Mouse (Mus musculus): ENCODE data around the gene Lsm4. TPM values are rescaled to one million over a fixed set of nuclear protein-coding genes. Genes with fewer than 3 reads are reported as not detected.

Gene Lsm4
- total RNA-seq, 2 experiments from 2014 or later, result 82.1 to 151 TPM

- ATAC-seq (ENCODE audit: poor library complexity, severe bottlenecking), result no peak
These were observed 48.6 kb downstream of the Lsm4 start for GRCm38 (mm10) chr8:70721601-70722000.

- no peak for ATAC-seq (ENCODE audit: poor library complexity, severe bottlenecking)
These were observed 50.6 kb downstream of the Lsm4 start, which contains the start of gene Pde4c for GRCm38 (mm10) chr8:70723486-70724210. Gene Pde4c, plus strand, starts transcription at chr8:70723720.

GRCm38 (mm10) chr8:70724216-70724615 is 51.2 kb downstream of the Lsm4 start:
- no peak for ATAC-seq (ENCODE audit: poor library complexity, severe bottlenecking)

- ATAC-seq (ENCODE audit: poor library complexity, severe bottlenecking), result no peak
These were observed 52.9 kb downstream of the Lsm4 start for GRCm38 (mm10) chr8:70725792-70726447.

GRCm38 (mm10) chr8:70726721-70727120 is 53.7 kb downstream of the Lsm4 start:
- ATAC-seq (ENCODE audit: poor library complexity, severe bottlenecking), result no peak

Other genes with a start within 250 kb of the Lsm4 start
- gene Crtc1, start 233.7 kb upstream of the Lsm4 start, total RNA-seq (2015), result 2.7 and 3.9 TPM in 2 replicates
- gene Crtc1, start 233.7 kb upstream of the Lsm4 start, total RNA-seq (2017), result 2.2 TPM in 2 replicates
- gene Klhl26, start 196.3 kb upstream of the Lsm4 start, total RNA-seq (2015), result 1.6 and 2.4 TPM in 2 replicates
- 3.6 and 5.4 TPM in 2 replicates for gene Klhl26, start 196.3 kb upstream of the Lsm4 start, total RNA-seq (2017)
- gene Tmem59l, start 185.9 kb upstream of the Lsm4 start, total RNA-seq (2015), result not detected in 2 replicates
- not detected in 2 replicates for gene Tmem59l, start 185.9 kb upstream of the Lsm4 start, total RNA-seq (2017)
- not detected in 2 replicates for gene Crlf1, start 180.1 kb upstream of the Lsm4 start, total RNA-seq (2015)
- not detected in 2 replicates for gene Crlf1, start 180.1 kb upstream of the Lsm4 start, total RNA-seq (2017)
- gene Rex1bd, start 166.5 kb upstream of the Lsm4 start, total RNA-seq (2015), result 40.4 and 47.5 TPM in 2 replicates
- 37.3 and 43.7 TPM in 2 replicates for gene Rex1bd, start 166.5 kb upstream of the Lsm4 start, total RNA-seq (2017)
- gene Uba52, start 162.4 kb upstream of the Lsm4 start, total RNA-seq (2015), result 2,237 and 2,370 TPM in 2 replicates
- gene Uba52, start 162.4 kb upstream of the Lsm4 start, total RNA-seq (2017), result 4,162 and 4,635 TPM in 2 replicates
- 75.1 and 75.3 TPM in 2 replicates for gene Fkbp8, start 145.5 kb upstream of the Lsm4 start, total RNA-seq (2015)
- 146 and 166 TPM in 2 replicates for gene Fkbp8, start 145.5 kb upstream of the Lsm4 start, total RNA-seq (2017)
- gene Kxd1, start 145.3 kb upstream of the Lsm4 start, total RNA-seq (2015), result 88.7 and 114 TPM in 2 replicates
- gene Kxd1, start 145.3 kb upstream of the Lsm4 start, total RNA-seq (2017), result 71.4 and 80.6 TPM in 2 replicates
- gene Ell, start 133.8 kb upstream of the Lsm4 start, total RNA-seq (2015), result 9.3 and 12.5 TPM in 2 replicates
- 11.1 and 11.9 TPM in 2 replicates for gene Ell, start 133.8 kb upstream of the Lsm4 start, total RNA-seq (2017)
- 11.8 and 11.9 TPM in 2 replicates for gene Isyna1, start 78.9 kb upstream of the Lsm4 start, total RNA-seq (2015)
- 13.9 and 15.7 TPM in 2 replicates for gene Isyna1, start 78.9 kb upstream of the Lsm4 start, total RNA-seq (2017)
- gene Ssbp4, start 64.4 kb upstream of the Lsm4 start, total RNA-seq (2015), result 35.7 and 38.2 TPM in 2 replicates
- 61.3 and 76.1 TPM in 2 replicates for gene Ssbp4, start 64.4 kb upstream of the Lsm4 start, total RNA-seq (2017)
- gene Lrrc25, start 57.1 kb upstream of the Lsm4 start, total RNA-seq (2015), result 62.2 and 64.6 TPM in 2 replicates
- 29.3 and 33.8 TPM in 2 replicates for gene Lrrc25, start 57.1 kb upstream of the Lsm4 start, total RNA-seq (2017)
- not detected in 2 replicates for gene Gdf15, start 40.8 kb upstream of the Lsm4 start, total RNA-seq (2015)
- gene Gdf15, start 40.8 kb upstream of the Lsm4 start, total RNA-seq (2017), result not detected in 2 replicates
- 5.7 and 6.8 TPM in 2 replicates for gene Pgpep1, start 12.9 kb upstream of the Lsm4 start, total RNA-seq (2015)
- gene Pgpep1, start 12.9 kb upstream of the Lsm4 start, total RNA-seq (2017), result 1.5 and 4.0 TPM in 2 replicates
- 26.7 and 44.1 TPM in 2 replicates for gene Jund, start 25.7 kb downstream of the Lsm4 start, total RNA-seq (2015)
- gene Jund, start 25.7 kb downstream of the Lsm4 start, total RNA-seq (2017), result 24.0 and 28.9 TPM in 2 replicates
- 0.11 and 0.27 TPM in 2 replicates for gene Iqcn, start 30.2 kb downstream of the Lsm4 start, total RNA-seq (2015)
- 0.04 TPM in 1 of 2 replicates, not detected in the other for gene Iqcn, start 30.2 kb downstream of the Lsm4 start, total RNA-seq (2017)
- not detected in 2 replicates for gene Gm3336, start 45.3 kb downstream of the Lsm4 start, total RNA-seq (2015)
- gene Gm3336, start 45.3 kb downstream of the Lsm4 start, total RNA-seq (2017), result not detected in 2 replicates
- not detected in 2 replicates for gene Pde4c, start 50.5 kb downstream of the Lsm4 start, total RNA-seq (2015)
- not detected in 2 replicates for gene Pde4c, start 50.5 kb downstream of the Lsm4 start, total RNA-seq (2017)
- 3.3 and 5.8 TPM in 2 replicates for gene Rab3a, start 81.4 kb downstream of the Lsm4 start, total RNA-seq (2015)
- gene Rab3a, start 81.4 kb downstream of the Lsm4 start, total RNA-seq (2017), result 2.1 and 5.1 TPM in 2 replicates
- 34.4 and 44.7 TPM in 2 replicates for gene Mpv17l2, start 87.7 kb downstream of the Lsm4 start, total RNA-seq (2015)
- gene Mpv17l2, start 87.7 kb downstream of the Lsm4 start, total RNA-seq (2017), result 8.4 and 15.9 TPM in 2 replicates
- 4.6 and 5.0 TPM in 2 replicates for gene Pik3r2, start 103.5 kb downstream of the Lsm4 start, total RNA-seq (2015)
- gene Pik3r2, start 103.5 kb downstream of the Lsm4 start, total RNA-seq (2017), result 14.7 and 14.9 TPM in 2 replicates
- gene Mast3, start 131.8 kb downstream of the Lsm4 start, total RNA-seq (2015), result 56.2 and 65.4 TPM in 2 replicates
- gene Mast3, start 131.8 kb downstream of the Lsm4 start, total RNA-seq (2017), result 14.4 and 24.6 TPM in 2 replicates
- 0.80 and 1.5 TPM in 2 replicates for gene Il12rb1, start 135.2 kb downstream of the Lsm4 start, total RNA-seq (2015)
- gene Il12rb1, start 135.2 kb downstream of the Lsm4 start, total RNA-seq (2017), result 0.07 and 1.7 TPM in 2 replicates
- gene Arrdc2, start 166.5 kb downstream of the Lsm4 start, total RNA-seq (2015), result 9.0 and 11.0 TPM in 2 replicates
- gene Arrdc2, start 166.5 kb downstream of the Lsm4 start, total RNA-seq (2017), result 10.5 and 11.1 TPM in 2 replicates
- not detected in 2 replicates for gene Kcnn1, start 190.0 kb downstream of the Lsm4 start, total RNA-seq (2015)
- gene Kcnn1, start 190.0 kb downstream of the Lsm4 start, total RNA-seq (2017), result 0.33 TPM in 1 of 2 replicates, not detected in the other
- 32.7 and 38.9 TPM in 2 replicates for gene Ccdc124, start 200.7 kb downstream of the Lsm4 start, total RNA-seq (2015)
- gene Ccdc124, start 200.7 kb downstream of the Lsm4 start, total RNA-seq (2017), result 36.8 and 47.6 TPM in 2 replicates
- gene Slc5a5, start 219.5 kb downstream of the Lsm4 start, total RNA-seq (2015), result 0.07 TPM in 1 of 2 replicates, not detected in the other
- gene Slc5a5, start 219.5 kb downstream of the Lsm4 start, total RNA-seq (2017), result not detected in 2 replicates
- 5,087 and 5,550 TPM in 2 replicates for gene Rpl18a, start 224.2 kb downstream of the Lsm4 start, total RNA-seq (2015)
- gene Rpl18a, start 224.2 kb downstream of the Lsm4 start, total RNA-seq (2017), result 1,590 and 1,750 TPM in 2 replicates
- gene Map1s, start 232.7 kb downstream of the Lsm4 start, total RNA-seq (2015), result 15.0 and 17.1 TPM in 2 replicates
- gene Map1s, start 232.7 kb downstream of the Lsm4 start, total RNA-seq (2017), result 11.3 and 11.8 TPM in 2 replicates

Measured in megakaryocyte, adult 5-6 weeks (primary cell).